Mouse (Mus musculus): ENCODE measurements at regions not wholly inside any gene's neighbourhood (a gene's known extent, or its start where the extent isn't known, plus 50 kb on each side); places are given as distances from the start of the nearest gene placed in this dataset.
"Not testable (repeated sequence)": the region's sequence is repeated elsewhere in the genome, so short reads cannot be mapped to it uniquely, and the experiment has no call there.

DNA sequence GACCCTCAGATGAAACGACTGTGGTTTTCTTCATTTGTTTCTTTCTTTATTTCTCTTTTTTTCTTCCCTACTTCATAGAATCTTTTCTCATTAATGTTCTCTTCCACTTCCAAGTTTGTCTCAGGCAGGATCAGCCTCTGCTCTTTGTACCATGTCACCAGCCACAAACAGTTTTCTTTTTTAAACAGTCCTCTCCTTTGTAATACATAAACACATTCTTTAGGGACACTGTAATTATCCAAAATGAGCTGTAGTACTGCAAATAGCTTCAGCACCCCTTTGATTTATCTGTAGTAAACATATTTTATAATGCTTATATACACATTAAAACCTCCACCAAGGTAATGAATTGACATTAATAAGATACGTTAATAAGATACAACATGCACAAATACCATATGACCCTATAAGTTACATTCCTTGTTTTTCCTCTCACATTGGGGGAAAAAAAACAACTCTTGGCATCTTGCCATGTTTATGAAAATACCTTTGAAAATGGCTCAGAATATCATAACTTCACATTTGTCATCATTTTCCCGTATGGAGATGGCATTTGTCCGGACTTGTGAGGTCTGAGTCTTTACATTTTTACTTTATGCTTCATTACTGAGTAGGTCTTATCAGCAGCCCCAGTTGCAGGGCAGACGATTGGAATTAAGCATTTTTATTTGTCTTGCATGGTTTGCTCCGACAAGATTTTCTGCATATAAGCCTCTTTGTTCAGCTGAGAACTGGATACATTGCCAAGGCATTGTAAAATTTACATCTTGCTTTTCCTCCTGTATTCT lies 1070.5 kb downstream of the Diaph3 start:
- no peak overlapping the region for H3K27ac ChIP-seq
- peaks cover 9% of the 10 kb centered on the region; the same call in 1 of the 2 replicates for H3K27me3 ChIP-seq (ENCODE audit: poor library complexity, severe bottlenecking)
- WGBS = 86% methylated on average over 6 of the region's 6 CpGs
- no peaks in the 10 kb centered on the region for H3K4me1 ChIP-seq
- no peak overlapping the region for H3K4me3 ChIP-seq
- H3K36me3 ChIP-seq (replicated peaks) = no peaks in the 10 kb centered on the region
- no peaks in the 10 kb centered on the region for H3K9me3 ChIP-seq
- DNase-seq (ENCODE audit: extremely low spot score, low spot score) = no peak

DNA sequence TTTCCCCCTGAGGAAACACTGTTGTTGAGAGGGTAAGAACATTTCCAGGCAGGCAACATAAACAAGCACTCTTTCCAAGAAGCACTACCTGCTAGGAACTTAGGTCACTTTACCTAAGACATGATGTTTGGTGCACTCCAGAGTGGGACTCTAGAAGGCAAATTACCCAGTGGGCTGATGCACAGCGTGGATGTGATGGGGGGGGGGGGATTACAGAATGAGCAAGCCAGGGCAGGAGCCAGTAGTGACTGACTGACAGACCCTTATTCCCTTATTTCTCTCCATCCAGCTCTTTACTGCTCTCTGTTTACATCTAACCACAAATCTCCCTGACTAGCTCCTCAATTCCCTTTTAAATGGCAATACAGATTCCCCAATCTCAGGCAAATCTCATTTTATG lies 1071.7 kb downstream of the Diaph3 start:
- no peak overlapping the region for H3K4me3 ChIP-seq
- no peaks in the 10 kb centered on the region for H3K36me3 ChIP-seq (replicated peaks)
- H3K27ac ChIP-seq = no peak overlapping the region
- 46% methylated on average over 1 of the region's 1 CpGs for WGBS
- DNase-seq (ENCODE audit: extremely low spot score, low spot score) = no peak
- H3K9me3 ChIP-seq = no peaks in the 10 kb centered on the region
- no peaks in the 10 kb centered on the region for H3K4me1 ChIP-seq
- H3K27me3 ChIP-seq (ENCODE audit: poor library complexity, severe bottlenecking) = peaks cover 18% of the 10 kb centered on the region

DNA sequence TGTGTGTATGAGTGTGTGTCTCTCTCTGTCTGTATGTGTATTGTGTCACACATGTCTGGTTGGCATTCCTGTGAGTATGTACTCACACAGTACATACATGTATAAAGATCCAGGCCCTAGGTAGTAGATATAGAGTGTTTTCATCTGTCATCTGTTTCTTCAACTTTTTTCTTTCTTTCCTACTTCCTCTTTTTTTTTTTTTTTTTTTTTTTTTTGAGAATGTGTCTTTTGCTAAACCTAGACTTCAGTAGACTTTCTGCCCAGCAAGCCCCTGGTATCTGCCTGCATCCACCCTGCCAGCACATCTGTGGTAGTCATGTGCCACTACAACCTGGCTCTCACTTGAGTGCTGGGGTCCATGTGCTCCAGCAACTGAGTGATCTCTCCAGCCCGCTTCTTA lies 1073.3 kb downstream of the Diaph3 start:
- Histone ChIP-seq H3K27me3 (ENCODE audit: poor library complexity, severe bottlenecking) (peaks cover 18% of the 10 kb centered on the region), H3K4me1 (peaks cover 8% of the 10 kb centered on the region; the same call in 1 of the 2 replicates), H3K4me3 (no peak overlapping the region), H3K36me3 (replicated peaks) (no peaks in the 10 kb centered on the region), H3K27ac (no peak overlapping the region), H3K9me3 (no peaks in the 10 kb centered on the region)
- DNase-seq (ENCODE audit: extremely low spot score, low spot score) = no peak
- 97% methylated on average over 1 of the region's 1 CpGs for WGBS

GRCm38 (mm10) chr14:86063620-86063943 lies 1077.5 kb downstream of the Diaph3 start:
- no peaks in the 10 kb centered on the region for H3K36me3 ChIP-seq (replicated peaks)
- DNase-seq (ENCODE audit: extremely low spot score, low spot score) = no peak
- H3K4me1 ChIP-seq = peaks cover 8% of the 10 kb centered on the region; the same call in 1 of the 2 replicates
- peaks cover 18% of the 10 kb centered on the region for H3K27me3 ChIP-seq (ENCODE audit: poor library complexity, severe bottlenecking)
- H3K27ac ChIP-seq = no peak overlapping the region
- H3K9me3 ChIP-seq = no peaks in the 10 kb centered on the region
- WGBS = 53% methylated on average over 3 of the region's 3 CpGs
- H3K4me3 ChIP-seq = no peak overlapping the region

DNA sequence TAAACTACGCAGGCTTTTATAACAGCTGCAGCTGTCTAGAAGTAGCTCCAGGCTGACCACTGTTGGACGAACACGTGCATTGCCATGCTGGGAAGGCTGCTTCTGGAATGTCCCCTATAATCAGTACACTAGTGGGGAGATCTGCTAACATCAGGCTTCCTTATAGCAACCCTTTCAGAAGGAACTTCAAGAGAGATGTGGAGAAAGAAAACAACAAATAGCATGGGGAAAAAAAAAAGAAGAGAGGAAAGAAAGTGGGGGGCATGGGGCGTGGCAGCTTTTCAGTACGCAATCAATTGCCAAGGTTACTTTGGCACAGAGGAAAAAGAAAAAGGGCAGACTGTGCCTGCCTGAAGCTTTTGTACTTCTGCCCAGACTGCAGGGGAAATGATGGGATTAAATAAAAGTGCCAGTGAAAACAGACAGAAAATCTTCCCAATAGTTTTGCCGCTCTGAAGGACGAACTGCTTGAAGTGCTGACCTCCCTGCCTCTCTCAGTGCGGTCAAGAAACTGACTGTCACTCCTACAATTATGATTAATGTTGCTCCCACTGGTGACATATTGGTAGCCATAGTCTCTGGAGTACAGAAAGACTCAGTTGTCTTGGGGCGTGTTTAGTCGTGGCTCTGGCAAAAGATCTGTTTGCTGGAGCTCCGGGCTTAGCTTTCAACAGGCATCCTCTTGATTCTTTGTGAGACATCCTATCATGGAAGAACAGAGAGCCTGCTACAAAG lies 1078.0 kb downstream of the Diaph3 start:
- Histone ChIP-seq H3K27me3 (ENCODE audit: poor library complexity, severe bottlenecking) (peaks cover 18% of the 10 kb centered on the region), H3K36me3 (replicated peaks) (no peaks in the 10 kb centered on the region), H3K4me3 (no peak overlapping the region), H3K4me1 (peaks cover 8% of the 10 kb centered on the region; the same call in 1 of the 2 replicates), H3K9me3 (no peaks in the 10 kb centered on the region), H3K27ac (no peak overlapping the region)
- 64% methylated on average over 11 of the region's 11 CpGs for whole genome bisulfite sequencing
- DNase-seq (ENCODE audit: extremely low spot score, low spot score) = no peak

GRCm38 (mm10) chr14:86056991-86057390 lies 1084.0 kb downstream of the Diaph3 start:
- Histone ChIP-seq H3K4me1 (no peaks in the 10 kb centered on the region), H3K27me3 (ENCODE audit: poor library complexity, severe bottlenecking) (no peaks in the 10 kb centered on the region), H3K9me3 (no peaks in the 10 kb centered on the region), H3K4me3 (no peak overlapping the region), H3K27ac (no peak overlapping the region), H3K36me3 (replicated peaks) (no peaks in the 10 kb centered on the region)
- 91% methylated on average over 4 of the region's 4 CpGs for WGBS
- no peak for DNase-seq (ENCODE audit: extremely low spot score, low spot score)

- H3K4me1 ChIP-seq = no peaks in the 10 kb centered on the region
- 90% methylated on average over 1 of the region's 1 CpGs for WGBS
- H3K27me3 ChIP-seq (ENCODE audit: poor library complexity, severe bottlenecking) = no peaks in the 10 kb centered on the region
- no peak for DNase-seq (ENCODE audit: extremely low spot score, low spot score)
- H3K36me3 ChIP-seq (replicated peaks) = no peaks in the 10 kb centered on the region
- no peaks in the 10 kb centered on the region for H3K9me3 ChIP-seq
- no peak overlapping the region for H3K4me3 ChIP-seq
- no peak overlapping the region for H3K27ac ChIP-seq
Measured at GRCm38 (mm10) chr14:86054668-86055067, 1086.4 kb downstream of the Diaph3 start.

- no peak for DNase-seq (ENCODE audit: extremely low spot score, low spot score)
- H3K4me3 ChIP-seq = no peak overlapping the region
- no peak overlapping the region for H3K27ac ChIP-seq
- H3K9me3 ChIP-seq = no peaks in the 10 kb centered on the region
- H3K36me3 ChIP-seq (replicated peaks) = no peaks in the 10 kb centered on the region
- H3K4me1 ChIP-seq = no peaks in the 10 kb centered on the region
- no peaks in the 10 kb centered on the region for H3K27me3 ChIP-seq (ENCODE audit: poor library complexity, severe bottlenecking)
Measured at GRCm38 (mm10) chr14:86029401-86029800, 1111.6 kb downstream of the Diaph3 start.

- not testable (repeated sequence) for H3K27me3 ChIP-seq (ENCODE audit: poor library complexity, severe bottlenecking); H3K36me3 ChIP-seq (replicated peaks); H3K9me3 ChIP-seq; H3K27ac ChIP-seq; H3K4me1 ChIP-seq; H3K4me3 ChIP-seq; DNase-seq (ENCODE audit: extremely low spot score, low spot score)
- 85% methylated on average over 2 of the region's 2 CpGs for WGBS
Measured at GRCm38 (mm10) chr14:86017611-86018010, 1123.4 kb downstream of the Diaph3 start.

All from forebrain, embryonic 10.5 days (tissue).